Mouse (Mus musculus): ENCODE measurements at regions not wholly inside any gene's neighbourhood (a gene's known extent, or its start where the extent isn't known, plus 50 kb on each side); places are given as distances from the start of the nearest gene placed in this dataset.
A peak's percentile ranks its signal among the peaks of the same experiment; 100 is the strongest.

DNA sequence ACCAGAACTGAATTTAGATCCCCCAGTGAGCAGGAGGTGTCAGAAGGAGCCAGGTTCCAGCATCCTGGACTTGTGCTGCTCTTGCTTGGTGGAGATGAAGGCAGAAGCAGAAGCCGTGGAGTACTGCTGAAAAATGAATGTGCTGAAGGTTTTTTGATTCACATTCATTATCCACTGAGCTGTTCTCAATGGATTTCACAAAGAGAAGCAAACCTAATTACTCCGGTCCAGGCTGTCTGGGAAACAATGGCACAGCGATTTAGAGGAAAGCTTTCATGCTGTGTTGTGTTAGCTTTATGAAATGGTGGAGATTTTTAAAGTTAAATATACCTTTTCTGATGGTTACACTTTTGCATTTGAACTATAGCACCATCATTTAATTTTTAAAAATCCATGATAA, 535.3 kb upstream of the Adgrl3 start:
- no peaks in the 10 kb centered on the region for H3K36me3 ChIP-seq (ENCODE audit: control insufficient read depth, insufficient read depth)
- H3K79me2 ChIP-seq (ENCODE audit: control insufficient read depth, insufficient read depth), result no peaks in the 10 kb centered on the region
- no peaks in the 10 kb centered on the region for H3K79me3 ChIP-seq (ENCODE audit: low read depth)
- H3K27me3 ChIP-seq (ENCODE audit: control insufficient read depth, insufficient read depth, insufficient read length), result no peaks in the 10 kb centered on the region
- no peak for TF ChIP-seq MYOD1 (IDR thresholded peaks at IDR 0.05; ENCODE audit: control insufficient read depth, insufficient read length, low read depth)
- TF ChIP-seq USF1 (IDR thresholded peaks at IDR 0.05; ENCODE audit: low read depth), result no peak
- TF ChIP-seq MYOG (IDR thresholded peaks at IDR 0.05; ENCODE audit: control insufficient read depth, extremely low read depth, insufficient read length), result no peak
- TF ChIP-seq MAX (IDR thresholded peaks at IDR 0.05), result no peak
- no peak overlapping the region for H3ac ChIP-seq (ENCODE audit: control insufficient read depth, insufficient read length, low read depth)
- no peak overlapping the region for H3K4me3 ChIP-seq (ENCODE audit: insufficient read depth, poor library complexity, severe bottlenecking)

GRCm38 (mm10) chr5:80488332-80488731, 531.6 kb upstream of the Adgrl3 start:
- Histone ChIP-seq H3K36me3 (ENCODE audit: control insufficient read depth, insufficient read depth) (no peaks in the 10 kb centered on the region), H3ac (ENCODE audit: control insufficient read depth, insufficient read length, low read depth) (no peak overlapping the region), H3K79me2 (ENCODE audit: control insufficient read depth, insufficient read depth) (no peaks in the 10 kb centered on the region), H3K79me3 (ENCODE audit: low read depth) (no peaks in the 10 kb centered on the region), H3K27me3 (ENCODE audit: control insufficient read depth, insufficient read depth, insufficient read length) (no peaks in the 10 kb centered on the region), H3K4me3 (ENCODE audit: insufficient read depth, poor library complexity, severe bottlenecking) (no peak overlapping the region)
- TF ChIP-seq CEBPB (IDR thresholded peaks at IDR 0.05; ENCODE audit: low read depth), result no peak

- no peak overlapping the region for H3ac ChIP-seq (ENCODE audit: control insufficient read depth, insufficient read length, low read depth)
- H3K4me3 ChIP-seq (ENCODE audit: insufficient read depth, poor library complexity, severe bottlenecking), result no peak overlapping the region
- TF ChIP-seq MYOG (IDR thresholded peaks at IDR 0.05; ENCODE audit: control insufficient read depth, extremely low read depth, insufficient read length) (no peak), USF1 (IDR thresholded peaks at IDR 0.05; ENCODE audit: low read depth) (no peak), MAX (IDR thresholded peaks at IDR 0.05) (no peak), MYOD1 (IDR thresholded peaks at IDR 0.05; ENCODE audit: control insufficient read depth, insufficient read length, low read depth) (no peak), CEBPB (IDR thresholded peaks at IDR 0.05; ENCODE audit: low read depth) (no peak), FOSL1 (IDR thresholded peaks at IDR 0.05; ENCODE audit: insufficient read depth, low read length, poor library complexity, severe bottlenecking) (no peak), CTCF (IDR thresholded peaks at IDR 0.05; ENCODE audit: control insufficient read depth, insufficient read depth, insufficient read length) (no peak)
- no peaks in the 10 kb centered on the region for H3K79me3 ChIP-seq (ENCODE audit: low read depth)
- no peaks in the 10 kb centered on the region for H3K27me3 ChIP-seq (ENCODE audit: control insufficient read depth, insufficient read depth, insufficient read length)
- H3K36me3 ChIP-seq (ENCODE audit: control insufficient read depth, insufficient read depth), result no peaks in the 10 kb centered on the region
- H3K79me2 ChIP-seq (ENCODE audit: control insufficient read depth, insufficient read depth), result no peaks in the 10 kb centered on the region
Observed at GRCm38 (mm10) chr5:80508672-80509071, 511.3 kb upstream of the Adgrl3 start.

DNA sequence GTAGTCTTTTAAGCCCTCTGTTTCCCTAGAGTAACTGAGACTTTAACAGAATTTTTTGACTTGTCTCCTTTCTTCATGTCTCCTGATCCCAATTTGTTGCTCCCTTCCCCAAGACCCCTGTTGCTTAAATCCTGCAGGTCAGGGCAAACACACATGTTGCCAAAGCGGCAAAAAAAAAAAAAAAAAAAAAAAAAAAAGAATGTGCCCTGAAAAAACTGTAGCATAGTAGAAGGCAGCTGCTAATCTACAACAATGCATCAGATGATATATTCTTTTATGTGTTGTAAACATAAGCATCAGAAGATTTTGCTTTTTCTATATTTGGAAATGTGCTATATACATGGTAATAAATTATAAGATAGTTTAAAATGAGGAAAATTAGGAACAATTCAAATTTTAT, 479.9 kb upstream of the Adgrl3 start:
- Histone ChIP-seq H3K36me3 (ENCODE audit: control insufficient read depth, insufficient read depth) (no peaks in the 10 kb centered on the region), H3K79me2 (ENCODE audit: control insufficient read depth, insufficient read depth) (no peaks in the 10 kb centered on the region), H3K27me3 (ENCODE audit: control insufficient read depth, insufficient read depth, insufficient read length) (no peaks in the 10 kb centered on the region), H3K4me3 (ENCODE audit: insufficient read depth, poor library complexity, severe bottlenecking) (no peak overlapping the region), H3K79me3 (ENCODE audit: low read depth) (no peaks in the 10 kb centered on the region), H3ac (ENCODE audit: control insufficient read depth, insufficient read length, low read depth) (no peak overlapping the region)
- TF ChIP-seq USF1 (IDR thresholded peaks at IDR 0.05; ENCODE audit: low read depth) (no peak), CEBPB (IDR thresholded peaks at IDR 0.05; ENCODE audit: low read depth) (no peak), MYOD1 (IDR thresholded peaks at IDR 0.05; ENCODE audit: control insufficient read depth, insufficient read length, low read depth) (no peak), MYOG (IDR thresholded peaks at IDR 0.05; ENCODE audit: control insufficient read depth, extremely low read depth, insufficient read length) (no peak), FOSL1 (IDR thresholded peaks at IDR 0.05; ENCODE audit: insufficient read depth, low read length, poor library complexity, severe bottlenecking) (no peak), CTCF (IDR thresholded peaks at IDR 0.05; ENCODE audit: control insufficient read depth, insufficient read depth, insufficient read length) (no peak), MAX (IDR thresholded peaks at IDR 0.05) (no peak)

GRCm38 (mm10) chr5:80551673-80552072, 468.3 kb upstream of the Adgrl3 start:
- peak; percentile 44 for TF ChIP-seq FOSL1 (IDR thresholded peaks at IDR 0.05; ENCODE audit: insufficient read depth, low read length, poor library complexity, severe bottlenecking)
- TF ChIP-seq CTCF (IDR thresholded peaks at IDR 0.05; ENCODE audit: control insufficient read depth, insufficient read depth, insufficient read length), result no peak
- TF ChIP-seq MYOG (IDR thresholded peaks at IDR 0.05; ENCODE audit: control insufficient read depth, extremely low read depth, insufficient read length), result no peak
- no peak for TF ChIP-seq CEBPB (IDR thresholded peaks at IDR 0.05; ENCODE audit: low read depth)
- TF ChIP-seq MYOD1 (IDR thresholded peaks at IDR 0.05; ENCODE audit: control insufficient read depth, insufficient read length, low read depth), result no peak
- Histone ChIP-seq H3K36me3 (ENCODE audit: control insufficient read depth, insufficient read depth) (no peaks in the 10 kb centered on the region), H3K27me3 (ENCODE audit: control insufficient read depth, insufficient read depth, insufficient read length) (no peaks in the 10 kb centered on the region), H3K79me3 (ENCODE audit: low read depth) (no peaks in the 10 kb centered on the region), H3K4me3 (ENCODE audit: insufficient read depth, poor library complexity, severe bottlenecking) (no peak overlapping the region), H3ac (ENCODE audit: control insufficient read depth, insufficient read length, low read depth) (no peak overlapping the region), H3K79me2 (ENCODE audit: control insufficient read depth, insufficient read depth) (no peaks in the 10 kb centered on the region)

DNA sequence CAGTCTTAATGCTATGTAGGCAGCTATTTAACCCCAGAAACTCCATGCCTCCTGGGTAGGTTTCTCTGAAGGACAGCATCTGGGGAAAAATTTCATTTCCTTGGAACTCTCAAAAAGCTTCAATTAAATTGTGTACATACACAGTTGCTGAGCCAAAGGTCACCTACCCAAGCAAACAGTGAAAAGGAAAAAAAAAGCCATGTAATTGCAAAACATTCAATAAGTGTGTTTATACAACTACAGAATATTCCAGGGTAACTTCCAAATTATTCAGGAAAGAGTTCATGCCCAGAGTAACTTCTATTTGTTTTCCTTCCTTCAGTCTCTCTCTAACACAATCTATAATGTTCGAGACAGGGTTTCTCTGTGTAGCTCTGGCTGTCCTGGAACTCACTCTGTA, 441.2 kb upstream of the Adgrl3 start:
- no peak overlapping the region for H3ac ChIP-seq (ENCODE audit: control insufficient read depth, insufficient read length, low read depth)
- H3K79me2 ChIP-seq (ENCODE audit: control insufficient read depth, insufficient read depth), result no peaks in the 10 kb centered on the region
- H3K36me3 ChIP-seq (ENCODE audit: control insufficient read depth, insufficient read depth), result no peaks in the 10 kb centered on the region
- no peaks in the 10 kb centered on the region for H3K27me3 ChIP-seq (ENCODE audit: control insufficient read depth, insufficient read depth, insufficient read length)
- H3K79me3 ChIP-seq (ENCODE audit: low read depth), result no peaks in the 10 kb centered on the region
- TF ChIP-seq FOSL1 (IDR thresholded peaks at IDR 0.05; ENCODE audit: insufficient read depth, low read length, poor library complexity, severe bottlenecking) (no peak), MAX (IDR thresholded peaks at IDR 0.05) (no peak), MYOG (IDR thresholded peaks at IDR 0.05; ENCODE audit: control insufficient read depth, extremely low read depth, insufficient read length) (no peak), MYOD1 (IDR thresholded peaks at IDR 0.05; ENCODE audit: control insufficient read depth, insufficient read length, low read depth) (no peak), USF1 (IDR thresholded peaks at IDR 0.05; ENCODE audit: low read depth) (no peak), CEBPB (IDR thresholded peaks at IDR 0.05; ENCODE audit: low read depth) (no peak), CTCF (IDR thresholded peaks at IDR 0.05; ENCODE audit: control insufficient read depth, insufficient read depth, insufficient read length) (no peak)
- no peak overlapping the region for H3K4me3 ChIP-seq (ENCODE audit: insufficient read depth, poor library complexity, severe bottlenecking)
